Mouse (Mus musculus) embryonic fibroblast, embryonic 13.5 days (primary cell): ENCODE measurements around the gene Ly6g6c.

Experiments used
- CTCF ChIP-seq: IDR thresholded peaks from 2 replicates; pipeline ENCODE4 v1.5.1; 2011; ENCODE audit warnings: mild to moderate bottlenecking, control low read depth, low read length, moderate library complexity, borderline replicate concordance; ENCODE audit not compliant: insufficient read depth
- POLR2A ChIP-seq: IDR thresholded peaks from 2 replicates; pipeline ENCODE4 v1.6.1; 2011; ENCODE audit warnings: low read depth, mild to moderate bottlenecking, control low read depth, low read length, moderate library complexity

DNA sequence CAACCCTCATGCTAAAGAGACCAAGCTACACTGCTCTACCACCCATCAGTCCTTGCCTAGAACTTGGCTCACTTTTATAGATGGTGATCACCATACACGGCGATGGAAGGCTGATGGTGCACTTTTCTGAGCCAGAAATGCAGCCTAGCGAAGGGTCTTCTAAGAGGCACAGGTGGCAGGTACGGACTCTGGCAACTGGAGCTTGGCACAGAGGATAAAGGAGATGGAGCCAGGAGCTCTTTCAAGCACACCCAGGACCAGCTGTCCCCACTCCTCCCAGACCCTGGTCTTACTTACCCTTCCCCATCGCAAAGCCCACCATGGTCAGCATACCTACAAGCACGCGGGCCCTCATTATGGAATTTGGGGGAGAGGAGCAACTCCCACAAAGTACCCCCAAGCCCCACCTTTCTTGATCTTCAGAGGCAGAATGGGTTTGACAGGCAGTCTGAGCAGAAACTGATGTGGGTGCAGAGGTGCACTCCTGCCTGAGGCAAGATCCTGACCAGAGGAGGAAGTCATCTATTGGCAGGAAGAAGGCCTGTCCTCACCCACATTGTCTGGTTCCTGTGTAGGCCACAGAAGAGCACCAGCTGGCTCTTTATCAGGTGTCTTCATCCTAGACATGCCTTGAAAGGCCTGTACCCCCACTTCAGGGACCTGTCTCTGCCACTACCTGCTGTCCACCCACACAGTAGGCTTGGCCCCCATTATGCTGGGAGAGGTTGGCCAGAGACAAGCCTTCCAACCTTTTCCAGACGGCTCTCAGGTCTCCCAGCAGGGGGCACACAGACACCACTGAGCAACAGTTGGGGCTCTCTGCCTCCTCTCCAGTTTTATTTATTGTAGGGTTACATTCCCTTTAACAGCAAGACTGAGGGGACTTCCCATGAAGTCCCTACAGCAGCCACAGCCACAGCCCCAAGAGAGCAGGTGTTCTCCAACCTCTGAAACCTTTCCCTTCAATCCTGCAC lies 50.1 kb downstream of the Ly6g6c start, which contains the start of gene Ly6g5b:
- TF ChIP-seq CTCF (0 out of 2 replicates have a peak, but pooled peaks have one; percentile 2), POLR2A (no peak)
